Mouse (Mus musculus) liver, adult 2 months (tissue): Measurements from ENCODE around the gene Zc3h12a.

ENCODE experiments used
- CTCF ChIP-seq: fragments of 200-500 bp; IDR thresholded peaks from 2 replicates; pipeline ENCODE4 v1.5.1; 2011; ENCODE audit warnings: low read depth, low read length, control low read depth
- POLR2A ChIP-seq: fragments of 200-500 bp; IDR thresholded peaks from 2 replicates; pipeline ENCODE4 v1.6.1; 2011; ENCODE audit warnings: low read length, control low read depth; ENCODE audit not compliant: insufficient read depth; ENCODE audit errors: extremely low read depth

- no peak for TF ChIP-seq CTCF
- TF ChIP-seq POLR2A, result no peak
Observed at GRCm38 (mm10) chr4:125167723-125168122, 40.1 kb upstream of the Zc3h12a start.
